Mouse (Mus musculus) erythroblast, embryonic 14.5 days (primary cell): ENCODE measurements around the gene Klhl31.

ENCODE experiments used
- GATA1 ChIP-seq: IDR thresholded peaks from 2 replicates; pipeline ENCODE4 v1.6.1; 2012; ENCODE audit warnings: low read length, inconsistent platforms, mixed read lengths
- TAL1 ChIP-seq: IDR thresholded peaks from 3 replicates; pipeline ENCODE4 v1.6.1; 2012; ENCODE audit warnings: low read length, inconsistent platforms, mixed read lengths

DNA sequence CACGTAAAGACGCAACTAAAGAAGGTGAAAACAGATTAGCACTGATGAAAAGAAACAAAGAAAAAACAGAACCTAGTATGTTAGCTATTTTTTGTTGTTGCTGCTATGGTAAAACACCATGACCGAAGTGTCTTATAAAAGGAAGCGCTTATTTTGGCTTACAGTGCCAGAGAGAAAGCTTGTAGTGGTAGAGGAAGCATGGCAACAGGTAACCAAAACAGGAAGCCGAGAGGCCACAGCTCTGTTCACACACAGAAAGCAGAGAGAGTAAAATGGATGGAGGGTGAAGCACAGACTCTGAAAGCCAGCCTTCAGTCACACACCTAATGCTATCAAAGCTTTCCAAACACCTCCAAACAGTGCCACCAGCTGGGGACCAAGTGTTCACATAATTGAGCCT lies 34.7 kb downstream of the Klhl31 start:
- TF ChIP-seq GATA1 = no peak
- TF ChIP-seq TAL1 = no peak
